Mouse (Mus musculus): ENCODE results near the gene Plxnb1. TPM values are rescaled to one million over a fixed set of nuclear protein-coding genes. Genes with fewer than 3 reads are reported as not detected.
"Not testable (repeated sequence)": the region's sequence is repeated elsewhere in the genome, so short reads cannot be mapped to it uniquely, and the experiment has no call there.

Plxnb1 gene
- polyA plus RNA-seq, 1 experiment from 2014 or later: 24.9 TPM

DNA sequence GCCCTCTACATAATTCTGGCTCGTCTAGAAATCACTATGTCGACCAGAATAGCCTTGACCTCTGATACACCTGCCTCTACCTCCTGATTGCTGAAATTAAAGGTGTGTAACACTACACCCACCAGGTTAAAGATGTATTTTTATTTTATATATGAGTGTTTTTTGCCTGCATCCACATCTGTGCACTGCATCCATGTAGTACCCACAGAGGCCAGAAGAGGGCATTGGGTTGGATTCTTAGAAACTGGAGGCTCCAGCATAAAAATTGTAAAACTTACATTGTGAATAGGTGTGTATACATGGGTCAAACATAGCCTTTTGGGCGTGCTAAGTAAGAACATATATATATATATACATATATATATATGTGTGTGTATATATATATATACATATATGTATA, 33.0 kb downstream of the Plxnb1 start:
- H3K27ac ChIP-seq (replicated peaks): no peak overlapping the region
- no peaks in the 10 kb centered on the region for H3K4me1 ChIP-seq
- H3K4me3 ChIP-seq: no peak overlapping the region
- no peak for DNase-seq (ENCODE audit: low spot score)
- H3K9me3 ChIP-seq (replicated peaks): no peaks in the 10 kb centered on the region
- H3K27me3 ChIP-seq (ENCODE audit: low read depth, poor library complexity, severe bottlenecking): no peaks in the 10 kb centered on the region
- WGBS: 61% methylated on average over 3 of the region's 3 CpGs
- no peaks in the 10 kb centered on the region for H3K36me3 ChIP-seq

DNA sequence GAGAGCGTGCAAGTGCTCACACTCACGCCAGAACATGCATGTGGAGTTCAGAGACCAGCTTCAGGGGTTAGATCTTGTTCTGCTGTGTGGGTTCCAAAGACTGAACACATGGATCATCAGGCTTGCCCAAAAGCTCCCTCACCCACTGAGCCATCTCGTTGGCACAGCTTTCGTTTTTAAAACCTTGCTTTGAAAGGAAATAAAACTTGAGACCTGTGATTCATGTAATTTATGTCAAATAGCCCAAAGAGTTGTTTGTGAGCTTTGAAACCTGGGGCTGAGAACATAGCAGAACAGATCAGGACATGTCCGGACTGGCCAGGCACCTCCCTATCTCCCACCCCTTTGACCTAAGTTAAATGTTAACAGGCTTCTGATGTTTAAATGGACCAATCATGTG, 34.9 kb downstream of the Plxnb1 start:
- no peaks in the 10 kb centered on the region for H3K9me3 ChIP-seq (replicated peaks)
- WGBS: 92% methylated on average over 5 of the region's 5 CpGs
- H3K4me1 ChIP-seq: no peaks in the 10 kb centered on the region
- no peaks in the 10 kb centered on the region for H3K36me3 ChIP-seq
- H3K27me3 ChIP-seq (ENCODE audit: low read depth, poor library complexity, severe bottlenecking): no peaks in the 10 kb centered on the region
- H3K4me3 ChIP-seq: no peak overlapping the region
- no peak overlapping the region for H3K27ac ChIP-seq (replicated peaks)
- no peak for DNase-seq (ENCODE audit: low spot score)

DNA sequence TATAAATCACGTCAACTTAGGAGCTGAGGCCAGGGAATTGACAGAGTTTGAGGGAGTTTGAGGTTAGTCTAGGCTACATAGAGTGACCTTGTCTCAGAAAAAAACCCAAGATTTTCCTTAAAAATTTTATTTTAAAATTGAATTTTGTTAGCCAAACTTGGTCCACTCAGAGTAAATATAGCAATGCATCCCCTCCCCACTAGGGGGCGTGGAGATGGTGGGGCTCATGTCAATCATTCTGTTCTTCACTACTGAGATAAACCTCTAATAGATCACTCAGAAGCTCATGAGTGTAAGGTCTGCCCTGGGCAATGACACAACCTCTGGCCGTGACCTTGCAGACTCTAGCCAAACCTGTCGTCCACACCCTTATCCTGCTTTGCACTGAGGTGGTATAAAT, 45.2 kb downstream of the Plxnb1 start:
- WGBS: 75% methylated on average over 4 of the region's 4 CpGs
- H3K27ac ChIP-seq (replicated peaks): not testable (repeated sequence)

DNA sequence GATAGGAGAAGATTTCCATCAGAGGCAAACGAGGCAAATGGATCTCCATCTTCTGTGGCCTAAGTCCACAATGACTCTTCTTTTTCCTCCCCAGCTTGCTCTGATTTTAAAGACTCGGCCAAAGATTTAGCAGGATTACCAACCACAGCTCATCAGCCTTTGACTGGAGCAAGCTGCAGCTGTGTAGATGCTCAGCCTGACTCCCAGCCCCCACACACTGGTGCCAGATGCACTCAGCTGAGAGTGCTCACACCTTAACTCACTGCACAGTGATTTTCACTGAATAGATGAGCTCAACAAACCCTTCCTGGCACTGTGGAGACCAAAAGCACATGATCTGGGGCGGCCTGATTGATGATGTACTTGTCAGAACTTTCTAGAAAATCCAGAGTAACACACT, 66.8 kb downstream of the Plxnb1 start, which contains the start of gene Fbxw21:
Gene Fbxw21, minus strand, starts transcription at position 101 of the 400 bp plus-strand sequence.
- H3K4me3 ChIP-seq: no peak within 1 kb of the TSS
- no peak within 1 kb of the TSS for H3K27ac ChIP-seq (replicated peaks)
- no peaks in the 10 kb centered on the region for H3K4me1 ChIP-seq
- no peaks in the 10 kb centered on the region for H3K36me3 ChIP-seq
- DNase-seq (ENCODE audit: low spot score): no peak
- WGBS: 77% methylated on average over 3 of the region's 3 CpGs
- H3K27me3 ChIP-seq (ENCODE audit: low read depth, poor library complexity, severe bottlenecking): no peaks in the 10 kb centered on the region
- H3K9me3 ChIP-seq (replicated peaks): no peaks in the 10 kb centered on the region

More for the DNA sequence above, 45.2 kb downstream of the Plxnb1 start:
- H3K9me3 ChIP-seq (replicated peaks); H3K27me3 ChIP-seq (ENCODE audit: low read depth, poor library complexity, severe bottlenecking); H3K36me3 ChIP-seq; H3K4me1 ChIP-seq; DNase-seq (ENCODE audit: low spot score); H3K4me3 ChIP-seq: not testable (repeated sequence)

DNA sequence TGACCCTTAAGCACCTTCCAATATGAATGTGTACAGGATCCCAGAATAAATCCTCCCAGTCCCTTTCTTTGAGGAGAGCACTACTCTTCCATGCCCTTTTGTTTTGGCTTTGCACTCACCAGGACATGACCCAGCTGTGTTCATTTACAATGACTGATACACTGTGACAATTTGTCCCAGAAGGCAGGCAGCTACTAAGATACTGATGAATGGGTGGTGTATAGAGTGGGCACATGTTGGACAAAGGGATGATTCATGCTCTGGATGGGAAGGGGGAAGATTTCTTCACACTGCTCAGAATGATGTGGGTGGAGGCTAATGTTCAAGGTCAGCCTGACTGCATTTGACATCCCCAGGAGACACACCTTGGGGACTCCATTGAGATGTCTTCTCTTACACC, 72.1 kb downstream of the Plxnb1 start:
- no peaks in the 10 kb centered on the region for H3K4me1 ChIP-seq
- no peaks in the 10 kb centered on the region for H3K36me3 ChIP-seq
- H3K27ac ChIP-seq (replicated peaks): no peak overlapping the region
- no peaks in the 10 kb centered on the region for H3K27me3 ChIP-seq (ENCODE audit: low read depth, poor library complexity, severe bottlenecking)
- no peak for DNase-seq (ENCODE audit: low spot score)
- no peak overlapping the region for H3K4me3 ChIP-seq
- H3K9me3 ChIP-seq (replicated peaks): peaks cover 7% of the 10 kb centered on the region; the same call in 1 of the 2 replicates

Other genes with a start within 250 kb of the Plxnb1 start
- 9.5 and 12.5 TPM in 2 replicates for gene Slc26a6, start 242.1 kb upstream of the Plxnb1 start, polyA plus RNA-seq (2016; fragmentation: Nextera tagmentation; extraction: Ambion mirVana)
- gene Tmem89, start 180.8 kb upstream of the Plxnb1 start, polyA plus RNA-seq (2016; fragmentation: Nextera tagmentation; extraction: Ambion mirVana): not detected in 2 replicates
- 490 and 491 TPM in 2 replicates for gene Uqcrc1, start 158.8 kb upstream of the Plxnb1 start, polyA plus RNA-seq (2016; fragmentation: Nextera tagmentation; extraction: Ambion mirVana)
- 2.3 and 2.4 TPM in 2 replicates for gene Col7a1, start 141.8 kb upstream of the Plxnb1 start, polyA plus RNA-seq (2016; fragmentation: Nextera tagmentation; extraction: Ambion mirVana)
- gene Ucn2, start 109.4 kb upstream of the Plxnb1 start, polyA plus RNA-seq (2016; fragmentation: Nextera tagmentation; extraction: Ambion mirVana): not detected in 2 replicates
- 11.9 and 13.9 TPM in 2 replicates for gene Pfkfb4, start 103.6 kb upstream of the Plxnb1 start, polyA plus RNA-seq (2016; fragmentation: Nextera tagmentation; extraction: Ambion mirVana)
- gene Shisa5, start 56.8 kb upstream of the Plxnb1 start, polyA plus RNA-seq (2016; fragmentation: Nextera tagmentation; extraction: Ambion mirVana): 32.9 and 37.2 TPM in 2 replicates
- 7.5 and 10.1 TPM in 2 replicates for gene Trex1, start 35.7 kb upstream of the Plxnb1 start, polyA plus RNA-seq (2016; fragmentation: Nextera tagmentation; extraction: Ambion mirVana)
- gene Atrip, start 21.3 kb upstream of the Plxnb1 start, polyA plus RNA-seq (2016; fragmentation: Nextera tagmentation; extraction: Ambion mirVana): 32.1 and 33.4 TPM in 2 replicates
- 14.5 and 14.9 TPM in 2 replicates for gene Ccdc51, start 12.9 kb upstream of the Plxnb1 start, polyA plus RNA-seq (2016; fragmentation: Nextera tagmentation; extraction: Ambion mirVana)
- gene Tma7, start 12.8 kb upstream of the Plxnb1 start, polyA plus RNA-seq (2016; fragmentation: Nextera tagmentation; extraction: Ambion mirVana): 733 and 761 TPM in 2 replicates
- not detected in 2 replicates for gene Fbxw21, start 66.7 kb downstream of the Plxnb1 start, polyA plus RNA-seq (2016; fragmentation: Nextera tagmentation; extraction: Ambion mirVana)
- gene Fbxw13, start 100.6 kb downstream of the Plxnb1 start, polyA plus RNA-seq (2016; fragmentation: Nextera tagmentation; extraction: Ambion mirVana): not detected in 2 replicates
- not detected in 2 replicates for gene Fbxw20, start 139.4 kb downstream of the Plxnb1 start, polyA plus RNA-seq (2016; fragmentation: Nextera tagmentation; extraction: Ambion mirVana)
- gene Fbxw14, start 192.3 kb downstream of the Plxnb1 start, polyA plus RNA-seq (2016; fragmentation: Nextera tagmentation; extraction: Ambion mirVana): not detected in 2 replicates
- not detected in 2 replicates for gene Fbxw28, start 244.3 kb downstream of the Plxnb1 start, polyA plus RNA-seq (2016; fragmentation: Nextera tagmentation; extraction: Ambion mirVana)